Mouse (Mus musculus): ENCODE data around the gene Naaa.

DNA sequence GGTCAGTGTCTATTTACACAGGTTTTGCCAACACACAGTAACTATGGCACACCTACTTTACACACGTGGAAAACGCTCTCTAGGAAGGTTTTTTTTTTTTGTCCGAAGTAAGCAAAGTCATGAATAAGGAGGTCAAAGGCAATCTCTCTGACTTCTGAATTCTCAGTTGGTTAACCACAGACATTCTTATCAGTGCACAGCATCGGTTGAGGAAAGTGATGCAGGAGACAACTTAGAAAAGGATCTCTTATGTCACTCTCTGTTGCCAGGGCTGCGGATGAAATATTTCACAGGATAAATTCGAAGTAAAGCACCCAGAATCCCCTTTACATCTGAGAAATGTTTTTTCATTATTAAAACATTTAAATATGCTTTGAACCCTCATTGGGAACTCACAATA lies 49.4 kb upstream of the Naaa start:
- TF ChIP-seq CTCF (IDR thresholded peaks at IDR 0.05; ENCODE audit: borderline replicate concordance, extremely low read depth, insufficient read depth, insufficient read length) (no peak), POLR2A (IDR thresholded peaks at IDR 0.05; ENCODE audit: borderline replicate concordance, extremely low read depth, insufficient read depth, insufficient read length, poor library complexity, severe bottlenecking) (no peak)

Data from brain, embryonic 14.5 days (tissue).